Mouse (Mus musculus) MEL (cell line): ENCODE measurements around the gene Pgpep1l. TPM values are rescaled to one million over a fixed set of nuclear protein-coding genes. Genes with fewer than 3 reads are reported as not detected.

Experiments
- DNase-seq: peaks from one replicate; pipeline ENCODE4 v3.0.0; 2011; ENCODE audit warnings: low read depth, low spot score
- H3K27ac ChIP-seq: 2 replicates; pipeline ENCODE4 v1.5.1; 2012; ENCODE audit warnings: low read depth, mild to moderate bottlenecking, control low read depth, low read length, moderate library complexity; ENCODE audit not compliant: control insufficient read depth
- H3K27me3 ChIP-seq, 2 experiments: fragments of 150-350 bp in 1 of 2; sonication (generic) in 1 of 2; 2 replicates each; pipeline ENCODE4 v1.6.1; 2012; ENCODE audit warnings: low read length in 2 of 2, mild to moderate bottlenecking in 2 of 2, improper control_type of control experiment in 1 of 2, moderate library complexity in 1 of 2; ENCODE audit not compliant: insufficient read depth in 2 of 2, control insufficient read depth in 1 of 2
- H3K36me3 ChIP-seq, 2 experiments: 2 replicates each; pipeline ENCODE4 v1.6.1; 2012 to 2014; ENCODE audit warnings: low read length in 2 of 2, improper control_type of control experiment in 1 of 2, inconsistent platforms in 1 of 2, mild to moderate bottlenecking in 1 of 2; ENCODE audit not compliant: insufficient read depth in 2 of 2, control insufficient read depth in 1 of 2
- H3K4me1 ChIP-seq, 2 experiments: fragments of 150-350 bp in 1 of 2; sonication (generic) in 1 of 2; 2 replicates each; pipeline ENCODE4 v1.6.1; 2012; ENCODE audit warnings: low read length in 2 of 2, improper control_type of control experiment in 1 of 2, mild to moderate bottlenecking in 1 of 2; ENCODE audit not compliant: insufficient read depth in 2 of 2, control insufficient read depth in 1 of 2
- H3K4me3 ChIP-seq, 2 experiments: fragments of 150-350 bp in 1 of 2; sonication (generic) in 1 of 2; 2 replicates each; pipeline ENCODE4 v1.5.1; 2012; ENCODE audit warnings: low read depth in 2 of 2, low read length in 2 of 2, mild to moderate bottlenecking in 2 of 2, moderate library complexity in 2 of 2, control low read depth in 1 of 2, improper control_type of control experiment in 1 of 2; ENCODE audit not compliant: control insufficient read depth in 1 of 2, insufficient read depth in 1 of 2
- H3K79me2 ChIP-seq: 2 replicates; pipeline ENCODE4 v1.6.1; 2012; ENCODE audit warnings: mild to moderate bottlenecking, low read length, moderate library complexity; ENCODE audit not compliant: control insufficient read depth, poor library complexity, insufficient read depth
- H3K9ac ChIP-seq: 2 replicates; pipeline ENCODE4 v1.6.1; 2012; ENCODE audit warnings: low read depth, mild to moderate bottlenecking, control low read depth, low read length, moderate library complexity; ENCODE audit not compliant: control insufficient read depth, poor library complexity, severe bottlenecking
- H3K9me3 ChIP-seq: fragments of 150-350 bp; sonication (generic); replicated peaks from 2 replicates; pipeline ENCODE4 v1.6.1; 2012; ENCODE audit warnings: mild to moderate bottlenecking, low read length, improper control_type of control experiment, moderate library complexity; ENCODE audit not compliant: insufficient read depth
- BHLHE40 ChIP-seq: IDR thresholded peaks from 2 replicates; pipeline ENCODE4 v1.6.1; 2012; ENCODE audit warnings: low read depth, mild to moderate bottlenecking, inconsistent platforms, low read length, improper control_type of control experiment, borderline replicate concordance
- CHD1 ChIP-seq: IDR thresholded peaks from 2 replicates; pipeline ENCODE4 v1.6.1; 2012; ENCODE audit warnings: low read depth, mild to moderate bottlenecking, inconsistent platforms, low read length, improper control_type of control experiment
- CHD2 ChIP-seq: IDR thresholded peaks from 2 replicates; pipeline ENCODE4 v1.6.1; 2011; ENCODE audit warnings: low read length, improper control_type of control experiment
- CTCF ChIP-seq, 3 experiments: IDR thresholded peaks in 2 of 3; conservative IDR thresholded peaks in 1 of 3; 2 replicates each; pipeline ENCODE4 v1.5.1; 2011 to 2012; ENCODE audit warnings: low read length in 3 of 3, low read depth in 2 of 3, mild to moderate bottlenecking in 2 of 3, improper control_type of control experiment in 1 of 3, inconsistent platforms in 1 of 3, mixed read lengths in 1 of 3, moderate library complexity in 1 of 3; ENCODE audit not compliant: control insufficient read depth in 1 of 3, insufficient read depth in 1 of 3, poor library complexity in 1 of 3, severe bottlenecking in 1 of 3
- E2F4 ChIP-seq: IDR thresholded peaks from 2 replicates; pipeline ENCODE4 v1.6.1; 2011; ENCODE audit warnings: low read depth, low read length, improper control_type of control experiment, borderline replicate concordance
- ELF1 ChIP-seq: IDR thresholded peaks from 2 replicates; pipeline ENCODE4 v1.6.1; 2014; ENCODE audit warnings: low read depth, mild to moderate bottlenecking, inconsistent platforms, low read length, improper control_type of control experiment, moderate library complexity
- ETS1 ChIP-seq: IDR thresholded peaks from 2 replicates; pipeline ENCODE4 v1.6.1; 2012; ENCODE audit warnings: low read depth, mild to moderate bottlenecking, inconsistent platforms, low read length, improper control_type of control experiment, moderate library complexity
- GABPA ChIP-seq: IDR thresholded peaks from 2 replicates; pipeline ENCODE4 v1.6.1; 2012; ENCODE audit warnings: low read depth, mild to moderate bottlenecking, inconsistent platforms, low read length, improper control_type of control experiment, moderate library complexity
- GATA1 ChIP-seq: IDR thresholded peaks from 2 replicates; pipeline ENCODE4 v1.6.1; 2011; ENCODE audit warnings: low read depth, low read length, improper control_type of control experiment
- HCFC1 ChIP-seq: IDR thresholded peaks from 2 replicates; pipeline ENCODE4 v1.6.1; 2012; ENCODE audit warnings: low read depth, mild to moderate bottlenecking, inconsistent platforms, low read length, improper control_type of control experiment, moderate library complexity
- KAT2A ChIP-seq: conservative IDR thresholded peaks from 2 replicates; pipeline ENCODE4 v1.6.1; 2012; ENCODE audit warnings: low read depth, low read length, improper control_type of control experiment, inconsistent platforms
- MAFK ChIP-seq: IDR thresholded peaks from 2 replicates; pipeline ENCODE4 v1.6.1; 2011; ENCODE audit warnings: low read depth, mild to moderate bottlenecking, low read length, improper control_type of control experiment, borderline replicate concordance
- MAZ ChIP-seq: IDR thresholded peaks from 2 replicates; pipeline ENCODE4 v1.6.1; 2012; ENCODE audit warnings: low read depth, mild to moderate bottlenecking, inconsistent platforms, low read length, improper control_type of control experiment
- MEF2A ChIP-seq: IDR thresholded peaks from 2 replicates; pipeline ENCODE4 v1.6.1; 2014; ENCODE audit warnings: low read depth, mild to moderate bottlenecking, inconsistent platforms, low read length, improper control_type of control experiment; ENCODE audit not compliant: poor library complexity, insufficient replicate concordance, severe bottlenecking; ENCODE audit errors: extremely low read depth
- MXI1 ChIP-seq: IDR thresholded peaks from 2 replicates; pipeline ENCODE4 v1.6.1; 2011; ENCODE audit warnings: mild to moderate bottlenecking, low read depth, low read length, improper control_type of control experiment
- MYC ChIP-seq: IDR thresholded peaks from 2 replicates; pipeline ENCODE4 v1.6.1; 2011; ENCODE audit warnings: low read depth, mild to moderate bottlenecking, low read length, improper control_type of control experiment, moderate library complexity
- NELFE ChIP-seq: IDR thresholded peaks from 2 replicates; pipeline ENCODE4 v1.6.1; 2011; ENCODE audit warnings: low read depth, low read length, improper control_type of control experiment
- NRF1 ChIP-seq: IDR thresholded peaks from 2 replicates; pipeline ENCODE4 v1.6.1; 2014; ENCODE audit warnings: low read depth, mild to moderate bottlenecking, inconsistent platforms, low read length, improper control_type of control experiment, moderate library complexity; ENCODE audit not compliant: poor library complexity, insufficient read depth, severe bottlenecking
- POLR2A ChIP-seq, 2 experiments: IDR thresholded peaks; 2 replicates each; pipeline ENCODE4 v1.6.1; 2011 to 2012; ENCODE audit warnings: low read length in 2 of 2, mild to moderate bottlenecking in 2 of 2, control low read depth in 1 of 2, improper control_type of control experiment in 1 of 2, low read depth in 1 of 2, moderate library complexity in 1 of 2; ENCODE audit not compliant: control insufficient read depth in 1 of 2, insufficient read depth in 1 of 2, poor library complexity in 1 of 2
- POLR2AphosphoS2 ChIP-seq: IDR thresholded peaks from 2 replicates; pipeline ENCODE4 v1.6.1; 2011; ENCODE audit warnings: low read length, improper control_type of control experiment
- POLR2AphosphoS5 ChIP-seq: IDR thresholded peaks from 2 replicates; pipeline ENCODE4 v1.6.1; 2012; ENCODE audit warnings: low read depth, borderline replicate concordance, mild to moderate bottlenecking, inconsistent platforms, low read length, moderate library complexity, mixed read lengths
- RAD21 ChIP-seq: IDR thresholded peaks from 2 replicates; pipeline ENCODE4 v1.6.1; 2011; ENCODE audit warnings: mild to moderate bottlenecking, low read depth, low read length, improper control_type of control experiment
- SIN3A ChIP-seq: IDR thresholded peaks from 2 replicates; pipeline ENCODE4 v1.6.1; 2012; ENCODE audit warnings: low read length, improper control_type of control experiment, inconsistent platforms
- SMC3 ChIP-seq: IDR thresholded peaks from 2 replicates; pipeline ENCODE4 v1.6.1; 2011; ENCODE audit warnings: low read depth, low read length, improper control_type of control experiment
- TCF12 ChIP-seq: IDR thresholded peaks from 2 replicates; pipeline ENCODE4 v1.6.1; 2014; ENCODE audit warnings: low read depth, mild to moderate bottlenecking, inconsistent platforms, low read length, improper control_type of control experiment, moderate library complexity
- UBTF ChIP-seq: IDR thresholded peaks from 2 replicates; pipeline ENCODE4 v1.6.1; 2012; ENCODE audit warnings: low read depth, mild to moderate bottlenecking, inconsistent platforms, low read length, improper control_type of control experiment, moderate library complexity, borderline replicate concordance; ENCODE audit not compliant: insufficient read depth
- USF2 ChIP-seq, 2 experiments: IDR thresholded peaks; 2 replicates each; pipeline ENCODE4 v1.6.1; 2011 to 2012; ENCODE audit warnings: improper control_type of control experiment in 2 of 2, low read length in 2 of 2, borderline replicate concordance in 1 of 2, inconsistent platforms in 1 of 2, low read depth in 1 of 2, mild to moderate bottlenecking in 1 of 2; ENCODE audit not compliant: insufficient read depth in 1 of 2
- ZMIZ1 ChIP-seq: IDR thresholded peaks from 2 replicates; pipeline ENCODE4 v1.6.1; 2012; ENCODE audit warnings: low read depth, mild to moderate bottlenecking, inconsistent platforms, low read length, improper control_type of control experiment, moderate library complexity
- ZNF384 ChIP-seq: IDR thresholded peaks from 2 replicates; pipeline ENCODE4 v1.6.1; 2012; ENCODE audit warnings: low read depth, mild to moderate bottlenecking, inconsistent platforms, low read length, improper control_type of control experiment
- polyA plus RNA-seq, 2 experiments: library from polyadenylated mRNA; stranded (reverse) in 1 of 2; unstranded in 1 of 2; fragments of >175 nt in 1 of 2; fragments of >200 nt in 1 of 2; gene quantifications; 2 replicates each; pipeline versions ENCODE4 v1.2.1 to v1.2.4; 2012; ENCODE audit warnings: low replicate concordance in 2 of 2, low read depth in 1 of 2; ENCODE audit not compliant: insufficient read length in 2 of 2, insufficient read depth in 1 of 2, missing spikeins in 1 of 2
- total RNA-seq: library from RNA; depleted of rRNA; stranded (reverse); fragments of 300-350 nt; gene quantifications from 2 replicates; pipeline ENCODE4 v1.2.3, GENCODE M21; 2012

Gene Pgpep1l
- total and polyA plus RNA-seq, 3 experiments = not detected

- Histone ChIP-seq H3K27me3 (no peaks in the 10 kb centered on the region), H3K4me3 (no peak overlapping the region), H3K36me3 (peaks cover 0 to 6% of the 10 kb centered on the region in 2 experiments; a peak in 2 of 4 replicates), H3K4me1 (peaks cover 0 to 8% of the 10 kb centered on the region in 2 experiments; a peak in 1 of 4 replicates), H3K27ac (no peak overlapping the region), H3K9me3 (no peaks in the 10 kb centered on the region), H3K9ac (no peak overlapping the region), H3K79me2 (no peaks in the 10 kb centered on the region)
- TF ChIP-seq TCF12 (no peak), POLR2AphosphoS2 (no peak), MAFK (no peak), USF2 (IDR thresholded peaks at IDR 0.05; ENCODE audit: borderline replicate concordance in 1 of 2, insufficient read depth in 1 of 2, low read depth in 1 of 2, low read length in 2 of 2) (no peak), GATA1 (no peak), MYC (no peak), SIN3A (no peak), CHD1 (no peak), ZMIZ1 (no peak), BHLHE40 (no peak), UBTF (no peak), POLR2A (IDR thresholded peaks at IDR 0.05; ENCODE audit: control insufficient read depth in 1 of 2, insufficient read depth in 1 of 2, low read depth in 1 of 2, low read length in 2 of 2, poor library complexity in 1 of 2) (no peak), E2F4 (no peak), POLR2AphosphoS5 (no peak), NRF1 (no peak), CTCF (IDR thresholded peaks at IDR 0.05 in 2 of 3, conservative IDR thresholded peaks at IDR 0.05 in 1 of 3; ENCODE audit: control insufficient read depth in 1 of 3, insufficient read depth in 1 of 3, low read depth in 2 of 3, low read length in 3 of 3, poor library complexity in 1 of 3, severe bottlenecking in 1 of 3) (no peak), KAT2A (no peak), CHD2 (no peak), ELF1 (no peak)
- peak; percentile 3 for DNase-seq
These were observed 39.7 kb upstream of the Pgpep1l start for GRCm38 (mm10) chr7:68303685-68304084.

GRCm38 (mm10) chr7:68302586-68303433 lies 38.8 kb upstream of the Pgpep1l start:
- DNase-seq = peak; percentile 89
- peak overlapping the region; percentile 60 for H3K9ac ChIP-seq
- H3K27me3 ChIP-seq = no peaks in the 10 kb centered on the region
- peak overlapping the region; percentile 84 to 87 for H3K4me3 ChIP-seq
- H3K4me1 ChIP-seq = peaks cover 0 to 8% of the 10 kb centered on the region in 2 experiments; a peak in 1 of 4 replicates
- H3K27ac ChIP-seq = no peak overlapping the region
- no peaks in the 10 kb centered on the region for H3K9me3 ChIP-seq
- H3K79me2 ChIP-seq = no peaks in the 10 kb centered on the region
- peaks cover 0 to 6% of the 10 kb centered on the region in 2 experiments; a peak in 2 of 4 replicates for H3K36me3 ChIP-seq
- no peak for TF ChIP-seq USF2 (IDR thresholded peaks at IDR 0.05; ENCODE audit: borderline replicate concordance in 1 of 2, insufficient read depth in 1 of 2, low read depth in 1 of 2, low read length in 2 of 2)
- TF ChIP-seq MAZ = 0 out of 2 replicates have a peak, but pooled peaks have one; percentile 50
- TF ChIP-seq RAD21 = peak; percentile 97
- TF ChIP-seq BHLHE40 = no peak
- TF ChIP-seq ETS1 = no peak
- no peak for TF ChIP-seq MXI1
- TF ChIP-seq CHD2 = no peak
- peak; percentile 84 for TF ChIP-seq SMC3
- no peak for TF ChIP-seq HCFC1
- no peak for TF ChIP-seq E2F4
- 0 out of 2 replicates have a peak, but pooled peaks have one; percentile 16 for TF ChIP-seq MYC
- no peak for TF ChIP-seq NELFE
- no peak for TF ChIP-seq GABPA
- no peak for TF ChIP-seq MEF2A
- TF ChIP-seq ZNF384 = peak; percentile 24; the same call in 1 of the 2 replicates
- no peak for TF ChIP-seq UBTF
